Mouse (Mus musculus) midbrain, embryonic 16.5 days (tissue): ENCODE results near the gene F13a1. TPM values are rescaled to one million over a fixed set of nuclear protein-coding genes. Genes with fewer than 3 reads are reported as not detected.

ENCODE experiments used
- ATAC-seq: fragments of 200-750 bp; cut with Nextera tagmentation; 2 replicates; pipeline ENCODE4 v1.8.0; 2017; ENCODE audit warnings: moderate TSS enrichment
- H3K27ac ChIP-seq: fragments of 300-500 bp; sonication (generic); 2 replicates; pipeline ENCODE4 v1.5.1; 2014; ENCODE audit warnings: mild to moderate bottlenecking, low read length, mixed read lengths
- H3K27me3 ChIP-seq: fragments of 300-500 bp; sonication (generic); 2 replicates; pipeline ENCODE4 v1.6.1; 2014; ENCODE audit warnings: low read depth, low read length, mixed read lengths; ENCODE audit not compliant: control insufficient read depth, insufficient read depth
- H3K36me3 ChIP-seq: fragments of 300-500 bp; sonication (generic); 2 replicates; pipeline ENCODE4 v1.6.1; 2014; ENCODE audit warnings: mild to moderate bottlenecking, low read length, moderate library complexity, mixed read lengths; ENCODE audit not compliant: control insufficient read depth, insufficient read depth
- H3K4me1 ChIP-seq: fragments of 300-500 bp; sonication (generic); 2 replicates; pipeline ENCODE4 v1.6.1; 2014; ENCODE audit warnings: mild to moderate bottlenecking, low read length, mixed read lengths; ENCODE audit not compliant: control insufficient read depth, insufficient read depth
- H3K4me2 ChIP-seq: fragments of 300-500 bp; sonication (generic); 2 replicates; pipeline ENCODE4 v1.6.1; 2014; ENCODE audit warnings: mild to moderate bottlenecking, low read length, mixed read lengths
- H3K4me3 ChIP-seq: fragments of 300-500 bp; sonication (generic); 2 replicates; pipeline ENCODE4 v1.5.1; 2014; ENCODE audit warnings: low read depth, mild to moderate bottlenecking, low read length, moderate library complexity, mixed read lengths
- H3K9ac ChIP-seq: fragments of 300-500 bp; sonication (generic); 2 replicates; pipeline ENCODE4 v1.6.1; 2014; ENCODE audit warnings: low read depth, low read length, mixed read lengths
- H3K9me3 ChIP-seq: fragments of 300-500 bp; sonication (generic); replicated peaks from 2 replicates; pipeline ENCODE4 v1.6.1; 2014; ENCODE audit warnings: mild to moderate bottlenecking, low read length, mixed read lengths; ENCODE audit not compliant: control insufficient read depth, poor library complexity, severe bottlenecking
- WGBS: fragments of 180-500 bp; shearing (Covaris S2); extraction: QIAGEN DNeasy Blood & Tissue Kit; methylation state at CpG from one replicate; pipeline ENCODE4 v1.1.7; 2014; 5-methylcytosine and 5-hydroxymethylcytosine counted together
- polyA plus RNA-seq: library from polyadenylated mRNA; unstranded; fragments of >200 nt; fragmentation: Nextera tagmentation; extraction: Ambion mirVana; gene quantifications from 2 replicates; pipeline ENCODE4 v1.2.1, GENCODE M21; 2015

The F13a1 gene
- polyA plus RNA-seq, 1 experiment from 2014 or later: 16.4 TPM

DNA sequence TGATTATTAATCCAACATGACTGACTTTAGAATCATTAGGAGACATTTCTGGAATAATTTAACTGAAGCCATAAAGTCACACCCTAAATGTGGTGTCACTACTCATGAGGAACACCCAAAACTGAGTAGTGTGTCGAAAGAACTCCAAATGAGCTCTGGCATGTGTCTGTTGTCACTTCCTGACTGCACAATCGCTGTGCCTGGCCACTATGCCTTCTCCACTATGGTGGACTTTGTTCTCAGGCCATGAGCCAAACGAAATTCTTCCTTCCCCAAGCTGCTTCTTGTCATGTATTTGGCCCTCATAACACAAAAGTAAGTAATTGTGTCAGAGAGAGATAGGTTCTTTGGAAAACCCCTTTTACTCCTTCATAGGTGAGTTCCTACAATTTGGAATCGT is 61.7 kb downstream of the F13a1 start:
- Histone ChIP-seq H3K9ac (no peak overlapping the region), H3K4me1 (no peaks in the 10 kb centered on the region), H3K36me3 (no peaks in the 10 kb centered on the region), H3K27me3 (no peaks in the 10 kb centered on the region), H3K4me2 (no peak overlapping the region), H3K9me3 (no peaks in the 10 kb centered on the region), H3K27ac (no peak overlapping the region), H3K4me3 (no peak overlapping the region)
- ATAC-seq: no peak
- WGBS: 84% methylated on average over 4 of the region's 4 CpGs

DNA sequence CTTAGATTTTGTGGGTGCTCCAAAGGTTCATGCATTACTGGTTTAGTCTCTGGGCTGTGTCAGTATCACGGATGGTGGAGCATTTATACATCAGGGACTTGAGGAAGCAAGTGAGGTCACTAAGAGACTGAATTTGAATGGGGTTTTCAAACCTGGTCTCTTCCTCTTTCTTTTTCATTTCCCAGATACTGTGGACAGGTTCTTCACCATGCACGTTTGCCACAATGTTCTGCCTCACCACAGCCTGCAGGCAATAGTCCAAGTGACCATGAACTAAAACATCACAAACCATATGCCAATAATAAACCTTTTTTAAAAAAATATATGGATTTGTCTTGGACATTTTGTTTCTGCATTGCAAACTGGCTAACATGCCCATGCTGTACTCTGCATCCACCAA is 77.0 kb downstream of the F13a1 start:
- 81% methylated on average over 2 of the region's 2 CpGs for WGBS
- no peak for ATAC-seq

DNA sequence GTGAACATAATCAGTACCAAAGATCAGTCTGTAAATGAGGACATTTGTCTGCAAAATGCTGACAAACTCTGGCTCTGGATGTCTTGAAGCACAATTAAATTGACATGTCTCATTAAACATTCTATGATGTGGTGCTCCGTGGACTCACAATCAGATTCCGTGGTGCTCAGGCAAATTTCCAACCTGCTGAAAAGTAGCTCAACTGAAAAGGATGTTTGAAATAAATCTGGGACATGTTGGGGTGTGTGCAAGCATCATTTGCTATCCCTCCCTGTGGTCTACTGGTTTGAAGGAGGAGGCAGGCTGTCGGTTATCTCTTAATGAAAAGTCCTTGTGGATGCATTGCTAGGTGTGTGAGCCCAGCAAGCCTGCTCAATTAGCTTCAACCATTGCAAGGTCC is 77.8 kb downstream of the F13a1 start:
- Histone ChIP-seq H3K9me3 (no peaks in the 10 kb centered on the region), H3K4me1 (no peaks in the 10 kb centered on the region), H3K4me2 (no peak overlapping the region), H3K36me3 (no peaks in the 10 kb centered on the region), H3K27ac (no peak overlapping the region), H3K9ac (no peak overlapping the region), H3K4me3 (no peak overlapping the region), H3K27me3 (no peaks in the 10 kb centered on the region)
- WGBS: 73% methylated on average over 3 of the region's 3 CpGs
- no peak for ATAC-seq

More for the DNA sequence above, 77.0 kb downstream of the F13a1 start:
- no peaks in the 10 kb centered on the region for H3K27me3 ChIP-seq
- no peak overlapping the region for H3K4me2 ChIP-seq
- H3K27ac ChIP-seq: no peak overlapping the region
- H3K9me3 ChIP-seq: no peaks in the 10 kb centered on the region
- no peaks in the 10 kb centered on the region for H3K36me3 ChIP-seq
- no peak overlapping the region for H3K4me3 ChIP-seq
- H3K4me1 ChIP-seq: no peaks in the 10 kb centered on the region
- H3K9ac ChIP-seq: no peak overlapping the region

DNA sequence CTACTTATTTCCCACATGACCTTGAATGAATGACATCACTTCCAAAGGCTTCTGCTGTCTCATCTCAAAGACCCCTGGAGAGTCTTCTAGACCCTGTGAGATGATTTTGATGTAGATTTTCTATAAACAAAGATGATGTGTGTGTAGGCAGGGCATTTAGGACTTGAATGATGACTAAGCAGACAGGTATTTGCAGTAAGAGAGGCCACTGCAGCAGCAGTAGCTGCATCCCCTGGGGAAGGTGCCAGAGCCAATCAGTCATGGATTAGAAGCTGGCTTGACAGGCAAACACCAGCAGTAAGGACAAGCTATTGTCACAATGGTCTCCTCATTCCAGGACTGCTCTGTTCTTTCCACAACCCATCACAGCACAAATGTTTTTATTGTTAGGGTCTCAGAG is 87.1 kb downstream of the F13a1 start:
- H3K27me3 ChIP-seq: no peaks in the 10 kb centered on the region
- ATAC-seq: no peak

DNA sequence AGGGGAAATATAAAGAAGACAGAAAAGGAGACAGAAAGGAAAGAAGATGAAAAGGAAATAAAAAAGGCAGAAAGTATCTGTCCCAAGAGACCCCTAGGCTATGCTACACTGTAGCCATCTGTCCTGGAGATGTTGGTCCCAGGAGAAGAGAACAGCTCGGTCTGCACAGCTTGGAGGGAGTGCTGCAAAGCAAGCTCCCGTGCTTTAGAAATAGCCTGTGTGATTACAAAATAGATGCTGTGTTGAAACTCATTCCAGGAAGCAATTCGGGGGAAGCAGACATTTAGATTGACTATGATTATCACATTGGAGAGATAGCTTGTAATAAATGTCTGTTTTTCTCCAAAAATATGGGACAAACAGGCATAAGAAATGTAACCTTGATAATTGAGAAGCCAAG is 91.0 kb downstream of the F13a1 start:
- no peak overlapping the region for H3K9ac ChIP-seq
- 70% methylated on average over 3 of the region's 3 CpGs for WGBS
- no peaks in the 10 kb centered on the region for H3K9me3 ChIP-seq
- H3K4me3 ChIP-seq: no peak overlapping the region
- no peaks in the 10 kb centered on the region for H3K27me3 ChIP-seq
- H3K4me1 ChIP-seq: no peaks in the 10 kb centered on the region
- no peak overlapping the region for H3K4me2 ChIP-seq
- H3K36me3 ChIP-seq: no peaks in the 10 kb centered on the region
- H3K27ac ChIP-seq: no peak overlapping the region
- ATAC-seq: no peak

More for the DNA sequence above, 87.1 kb downstream of the F13a1 start:
- no peaks in the 10 kb centered on the region for H3K4me1 ChIP-seq
- no peak overlapping the region for H3K4me3 ChIP-seq
- H3K36me3 ChIP-seq: no peaks in the 10 kb centered on the region
- H3K27ac ChIP-seq: no peak overlapping the region
- no peaks in the 10 kb centered on the region for H3K9me3 ChIP-seq
- no peak overlapping the region for H3K4me2 ChIP-seq
- no peak overlapping the region for H3K9ac ChIP-seq

DNA sequence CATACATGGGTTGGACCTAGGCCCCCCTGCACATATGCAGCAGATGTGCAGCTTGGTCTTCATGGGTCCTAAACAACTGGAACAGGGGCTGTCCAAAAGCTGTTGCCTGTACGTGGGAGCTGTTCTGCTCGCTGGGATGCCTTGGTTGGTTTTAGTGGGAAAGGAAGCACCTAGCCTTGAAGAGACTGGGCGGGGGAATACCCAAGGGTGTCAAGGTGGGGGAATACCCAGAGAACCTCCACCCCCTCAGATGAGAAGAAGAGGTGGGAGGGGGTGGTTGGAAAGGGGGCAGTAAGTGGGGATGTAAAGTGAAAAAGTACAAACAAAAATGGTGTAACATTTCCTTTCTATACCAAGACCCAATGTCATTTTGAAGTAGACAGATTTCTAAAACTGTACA is 95.1 kb downstream of the F13a1 start:
- 96% methylated on average over 3 of the region's 3 CpGs for WGBS
- Histone ChIP-seq H3K9me3 (no peaks in the 10 kb centered on the region), H3K4me1 (no peaks in the 10 kb centered on the region), H3K9ac (no peak overlapping the region), H3K4me2 (no peak overlapping the region), H3K27me3 (no peaks in the 10 kb centered on the region), H3K27ac (no peak overlapping the region), H3K4me3 (no peak overlapping the region), H3K36me3 (no peaks in the 10 kb centered on the region)
- ATAC-seq: no peak

DNA sequence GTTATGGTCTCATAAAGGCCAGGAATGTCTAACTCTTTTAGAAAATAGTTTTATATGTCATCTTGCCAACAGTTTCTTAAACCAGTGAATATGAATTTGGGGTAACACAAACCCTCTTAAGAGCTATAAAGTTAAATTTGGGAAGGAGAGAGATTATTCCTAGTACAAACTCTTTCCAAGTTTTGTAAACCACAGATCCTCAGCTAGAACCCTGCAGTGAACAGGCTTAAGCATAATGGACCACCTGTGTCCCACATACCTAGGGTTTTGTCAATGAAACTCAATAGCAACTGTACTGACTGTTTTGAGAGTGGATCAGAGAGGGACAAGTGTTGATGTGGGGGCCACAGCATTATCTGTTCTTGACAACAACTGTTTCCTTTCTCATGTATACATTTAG is 96.4 kb downstream of the F13a1 start:
- no peaks in the 10 kb centered on the region for H3K4me1 ChIP-seq
- no peaks in the 10 kb centered on the region for H3K9me3 ChIP-seq
- no peak overlapping the region for H3K27ac ChIP-seq
- ATAC-seq: no peak
- H3K4me2 ChIP-seq: no peak overlapping the region
- no peak overlapping the region for H3K9ac ChIP-seq
- H3K36me3 ChIP-seq: no peaks in the 10 kb centered on the region
- H3K27me3 ChIP-seq: no peaks in the 10 kb centered on the region
- H3K4me3 ChIP-seq: no peak overlapping the region

DNA sequence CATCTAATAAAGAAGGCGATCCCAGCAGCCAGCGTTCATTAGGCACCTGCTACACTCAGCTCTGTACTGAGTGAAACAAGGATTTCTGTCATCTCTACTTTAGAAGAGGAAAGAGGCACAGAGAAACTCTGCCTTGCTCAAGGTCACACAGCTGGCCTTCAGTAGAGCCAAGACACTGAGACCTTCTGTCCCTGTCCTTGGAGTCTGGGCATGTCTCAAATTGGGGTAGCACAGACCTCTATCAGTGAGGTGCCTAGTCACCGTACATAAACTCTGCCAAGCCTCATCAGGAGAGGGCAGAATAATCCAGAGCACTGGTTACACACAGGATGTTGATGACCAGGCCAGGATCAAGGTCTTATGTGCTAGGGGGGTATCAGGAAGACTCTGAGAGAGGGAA is 108.2 kb downstream of the F13a1 start:
- no peaks in the 10 kb centered on the region for H3K9me3 ChIP-seq
- no peak overlapping the region for H3K27ac ChIP-seq
- 65% methylated on average over 3 of the region's 3 CpGs for WGBS
- no peaks in the 10 kb centered on the region for H3K36me3 ChIP-seq
- ATAC-seq: no peak
- no peaks in the 10 kb centered on the region for H3K27me3 ChIP-seq
- H3K4me2 ChIP-seq: no peak overlapping the region
- H3K4me1 ChIP-seq: no peaks in the 10 kb centered on the region
- no peak overlapping the region for H3K9ac ChIP-seq
- H3K4me3 ChIP-seq: no peak overlapping the region

DNA sequence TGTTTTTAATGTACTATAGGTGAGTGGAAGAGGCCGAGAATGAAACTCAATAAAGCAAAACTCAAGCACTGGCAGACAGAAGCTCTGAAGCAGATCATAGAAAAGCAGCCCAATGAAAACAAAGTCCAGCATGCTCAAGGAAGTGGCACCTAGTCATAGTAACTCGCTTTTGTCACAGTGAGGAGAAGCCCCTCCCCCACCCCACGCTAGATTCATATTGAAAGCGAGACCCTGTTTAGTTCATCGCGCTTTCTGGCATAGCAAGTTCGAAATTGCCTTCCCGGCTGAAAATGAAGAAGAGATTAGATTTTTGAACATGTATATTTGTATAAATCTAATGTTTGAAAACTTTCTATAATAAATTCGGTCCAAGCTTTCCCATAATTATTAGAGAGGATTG is 118.0 kb downstream of the F13a1 start:
- no peak overlapping the region for H3K9ac ChIP-seq
- no peaks in the 10 kb centered on the region for H3K36me3 ChIP-seq
- no peak for ATAC-seq
- no peaks in the 10 kb centered on the region for H3K9me3 ChIP-seq
- no peaks in the 10 kb centered on the region for H3K4me1 ChIP-seq
- no peak overlapping the region for H3K4me3 ChIP-seq
- no peaks in the 10 kb centered on the region for H3K27me3 ChIP-seq
- no peak overlapping the region for H3K27ac ChIP-seq
- no peak overlapping the region for H3K4me2 ChIP-seq
- 90% methylated on average over 9 of the region's 9 CpGs for WGBS

DNA sequence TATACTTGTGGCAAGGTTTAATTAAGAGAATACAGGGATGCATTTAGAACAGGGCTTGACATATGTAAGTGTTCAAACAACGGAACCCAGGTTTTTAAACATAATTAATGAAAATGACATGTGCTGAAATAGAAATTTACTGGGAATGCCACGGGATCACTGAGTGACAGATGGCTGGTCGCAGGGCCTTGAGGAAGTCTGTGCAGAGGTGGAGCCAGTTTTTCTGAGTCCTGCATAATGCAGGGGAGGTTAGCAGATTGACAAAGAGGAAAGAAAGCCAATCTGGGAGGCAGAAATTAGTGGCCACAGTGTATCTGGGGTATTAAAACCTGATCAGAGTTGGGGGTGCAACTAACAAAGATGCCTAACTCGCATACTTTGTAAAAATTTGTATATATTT is 130.3 kb downstream of the F13a1 start:
- Histone ChIP-seq H3K9ac (no peak overlapping the region), H3K36me3 (no peaks in the 10 kb centered on the region), H3K4me1 (no peaks in the 10 kb centered on the region), H3K4me3 (no peak overlapping the region), H3K4me2 (no peak overlapping the region), H3K9me3 (no peaks in the 10 kb centered on the region), H3K27ac (no peak overlapping the region), H3K27me3 (no peaks in the 10 kb centered on the region)
- no peak for ATAC-seq
- 55% methylated on average over 4 of the region's 4 CpGs for whole genome bisulfite sequencing
